Mouse (Mus musculus) gastrocnemius, postnatal 25 days (tissue): ENCODE results near the gene Slc25a42. TPM values are rescaled to one million over a fixed set of nuclear protein-coding genes. Genes with fewer than 3 reads are reported as not detected.

ENCODE experiments used
- total RNA-seq, 2 experiments: library from RNA; stranded (reverse); gene quantifications; 1 replicate in 1 of 2; 2 replicates in 1 of 2; pipeline ENCODE4 v1.2.3; 2021

Slc25a42 gene
- total RNA-seq, 2 experiments from 2014 or later: 30.0 to 39.2 TPM

Other genes starting within 250 kb of the Slc25a42 start
- 10 to 100 TPM; 25.4 to 26.2 TPM for gene Gatad2a, start 215.9 kb downstream of the Slc25a42 start, total RNA-seq
- gene Mau2, start 169.6 kb downstream of the Slc25a42 start, total RNA-seq: 10 to 100 TPM; 24.5 to 25.1 TPM
- 10 to 100 TPM; 13.1 to 15.5 TPM for gene Sugp1, start 169.5 kb downstream of the Slc25a42 start, total RNA-seq
- 1 to 10 TPM in 1 of 2 experiments, not detected in 1; 1.7 TPM for gene Tm6sf2, start 139.4 kb downstream of the Slc25a42 start, total RNA-seq
- under 1 TPM in 1 of 2 experiments, not detected in 1; 0.08 TPM for gene Hapln4, start 128.8 kb downstream of the Slc25a42 start, total RNA-seq
- under 1 TPM in 1 of 2 experiments, not detected in 1; 0.05 TPM for gene Ncan, start 91.4 kb downstream of the Slc25a42 start, total RNA-seq
- 1 to 10 TPM; 3.9 to 4.3 TPM for gene Nr2c2ap, start 81.0 kb downstream of the Slc25a42 start, total RNA-seq
- gene Rfxank, start 73.2 kb downstream of the Slc25a42 start, total RNA-seq: 1 to 10 TPM; 7.3 to 7.7 TPM
- gene Borcs8, start 72.8 kb downstream of the Slc25a42 start, total RNA-seq: 10 to 100 TPM; 14.6 to 16.6 TPM
- gene Mef2b, start 72.6 kb downstream of the Slc25a42 start, total RNA-seq: under 1 TPM; 0.21 to 0.23 TPM
- gene Tmem161a, start 39.9 kb downstream of the Slc25a42 start, total RNA-seq: 10 to 100 TPM; 68.1 to 72.3 TPM
- gene Sugp2, start 21.9 kb upstream of the Slc25a42 start, total RNA-seq: 10 to 100 TPM; 43.1 to 45.0 TPM
- 1 to 10 TPM; 7.6 to 8.2 TPM for gene Armc6, start 22.2 kb upstream of the Slc25a42 start, total RNA-seq
- 1 to 10 TPM; 3.0 to 4.7 TPM for gene Homer3, start 70.5 kb upstream of the Slc25a42 start, total RNA-seq
- gene Ddx49, start 90.2 kb upstream of the Slc25a42 start, total RNA-seq: 10 to 100 TPM; 26.9 to 30.7 TPM
- 100 to 1,000 TPM; 113 to 119 TPM for gene Cope, start 90.2 kb upstream of the Slc25a42 start, total RNA-seq
- 10 to 100 TPM; 13.8 to 15.8 TPM for gene Cers1, start 103.5 kb upstream of the Slc25a42 start, total RNA-seq
- gene Gdf1, start 117.5 kb upstream of the Slc25a42 start, total RNA-seq: 1 to 10 TPM in 1 of 2 experiments, under 1 TPM in 1; 0.72 to 2.5 TPM
- 10 to 100 TPM; 28.9 to 29.5 TPM for gene Upf1, start 141.0 kb upstream of the Slc25a42 start, total RNA-seq
- gene Comp, start 161.3 kb upstream of the Slc25a42 start, total RNA-seq: 10 to 100 TPM in 1 of 2 experiments, 1 to 10 TPM in 1; 5.9 to 14.7 TPM
- 1 to 10 TPM; 6.1 to 6.4 TPM for gene Crtc1, start 227.3 kb upstream of the Slc25a42 start, total RNA-seq